Mouse (Mus musculus) thymus, adult 2 months (tissue): ENCODE measurements at regions not wholly inside any gene's neighbourhood (a gene's known extent, or its start where the extent isn't known, plus 50 kb on each side); places are given as distances from the start of the nearest gene placed in this dataset.

Experiments used
- DNase-seq: peaks from one replicate; pipeline ENCODE4 v3.0.0; 2021
- H3K27ac ChIP-seq: fragments of 200-500 bp; 2 replicates; pipeline ENCODE4 v1.5.1; 2012; ENCODE audit warnings: low read length, control low read depth; ENCODE audit not compliant: control insufficient read depth, insufficient read depth
- H3K27me3 ChIP-seq: fragments of 200-500 bp; 2 replicates; pipeline ENCODE4 v1.6.1; 2012; ENCODE audit warnings: mild to moderate bottlenecking, low read length, moderate library complexity, mixed read lengths; ENCODE audit not compliant: control insufficient read depth, insufficient read depth
- H3K36me3 ChIP-seq: fragments of 200-500 bp; 2 replicates; pipeline ENCODE4 v1.6.1; 2012; ENCODE audit warnings: mild to moderate bottlenecking, low read length, moderate library complexity; ENCODE audit not compliant: control insufficient read depth, insufficient read depth
- H3K4me1 ChIP-seq: fragments of 200-500 bp; replicated peaks from 2 replicates; pipeline ENCODE4 v1.6.1; 2012; ENCODE audit warnings: low read length; ENCODE audit not compliant: control insufficient read depth, insufficient read depth
- H3K4me3 ChIP-seq: fragments of 200-500 bp; 2 replicates; pipeline ENCODE4 v1.5.1; 2012; ENCODE audit warnings: mild to moderate bottlenecking, low read length, control low read depth, moderate library complexity; ENCODE audit not compliant: control insufficient read depth, insufficient read depth
- CTCF ChIP-seq: fragments of 200-500 bp; IDR thresholded peaks from 2 replicates; pipeline ENCODE4 v1.5.1; 2012; ENCODE audit warnings: mild to moderate bottlenecking, control low read depth, low read length, moderate library complexity, borderline replicate concordance; ENCODE audit not compliant: control insufficient read depth, poor library complexity, insufficient read depth; ENCODE audit errors: extremely low read depth
- POLR2A ChIP-seq: fragments of 200-500 bp; IDR thresholded peaks from 2 replicates; pipeline ENCODE4 v1.6.1; 2012; ENCODE audit warnings: mild to moderate bottlenecking, low read length, control low read depth, moderate library complexity; ENCODE audit not compliant: control insufficient read depth, poor library complexity, insufficient read depth; ENCODE audit errors: extremely low read depth
- WGBS: fragments of 180-500 bp; shearing (Covaris S2); methylation state at CpG from one replicate; pipeline ENCODE4 v1.1.7; 2018; 5-methylcytosine and 5-hydroxymethylcytosine counted together

- H3K36me3 ChIP-seq: no peaks in the 10 kb centered on the region
- no peaks in the 10 kb centered on the region for H3K27me3 ChIP-seq
- no peak for DNase-seq
- TF ChIP-seq POLR2A: no peak
- TF ChIP-seq CTCF: no peak
- H3K4me3 ChIP-seq: no peak overlapping the region
- H3K4me1 ChIP-seq: no peaks in the 10 kb centered on the region
- no peak overlapping the region for H3K27ac ChIP-seq
- 28% methylated on average over 30 of the region's 30 CpGs for WGBS
These were observed 308.6 kb downstream of the Matn1 start for GRCm38 (mm10) chr4:131252602-131253442.

DNA sequence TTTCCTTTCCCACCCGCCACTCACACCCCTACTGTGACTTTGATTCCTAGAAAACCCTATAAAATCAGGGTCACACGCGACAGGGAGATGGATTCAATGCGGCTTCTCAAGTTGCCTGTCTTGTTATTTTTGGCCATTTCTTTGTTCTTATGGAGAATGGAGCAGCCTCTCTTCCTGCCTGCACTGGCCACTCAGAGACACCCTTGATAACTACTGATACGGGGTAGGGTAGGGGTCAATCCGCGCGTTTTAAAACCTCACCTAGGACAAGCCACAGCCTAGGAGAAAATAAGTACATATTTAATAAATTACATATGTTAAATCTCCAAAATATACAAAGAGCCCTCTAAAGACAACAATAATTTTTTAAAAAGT lies 309.2 kb downstream of the Matn1 start:
- no peak for DNase-seq
- no peak overlapping the region for H3K4me3 ChIP-seq
- TF ChIP-seq CTCF: no peak
- TF ChIP-seq POLR2A: no peak
- H3K36me3 ChIP-seq: no peaks in the 10 kb centered on the region
- no peaks in the 10 kb centered on the region for H3K27me3 ChIP-seq
- no peak overlapping the region for H3K27ac ChIP-seq
- no peaks in the 10 kb centered on the region for H3K4me1 ChIP-seq
- 9% methylated on average over 8 of the region's 8 CpGs for WGBS

- 94% methylated on average over 7 of the region's 7 CpGs for WGBS
- Histone ChIP-seq H3K27me3 (no peaks in the 10 kb centered on the region), H3K4me1 (no peaks in the 10 kb centered on the region), H3K27ac (no peak overlapping the region), H3K36me3 (no peaks in the 10 kb centered on the region), H3K4me3 (no peak overlapping the region)
- no peak for DNase-seq
- TF ChIP-seq POLR2A (no peak), CTCF (no peak)
These were observed 310.1 kb downstream of the Matn1 start for GRCm38 (mm10) chr4:131254243-131254642.

DNA sequence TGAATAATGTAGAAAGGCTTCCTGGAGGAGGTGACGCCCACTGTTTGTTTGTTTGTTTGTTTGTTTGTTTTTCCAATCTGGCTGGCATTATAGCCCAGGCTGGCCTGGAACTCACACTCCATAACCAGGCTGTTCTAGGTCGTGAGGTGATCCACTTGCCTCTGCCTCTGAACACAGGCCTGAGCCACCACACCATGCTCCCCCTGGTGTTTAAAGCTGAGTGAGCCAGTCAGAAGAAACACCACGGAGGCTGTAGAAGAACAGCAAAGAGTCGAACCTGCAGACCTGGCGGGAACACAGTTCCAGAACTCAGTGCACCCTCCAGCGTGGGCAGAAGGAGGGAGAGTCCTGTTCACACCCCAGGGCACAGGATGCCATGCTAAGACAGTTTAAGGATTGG lies 310.5 kb downstream of the Matn1 start:
- no peak overlapping the region for H3K27ac ChIP-seq
- no peaks in the 10 kb centered on the region for H3K4me1 ChIP-seq
- H3K36me3 ChIP-seq: no peaks in the 10 kb centered on the region
- TF ChIP-seq CTCF (no peak), POLR2A (no peak)
- H3K27me3 ChIP-seq: no peaks in the 10 kb centered on the region
- H3K4me3 ChIP-seq: no peak overlapping the region
- WGBS: 48% methylated on average over 6 of the region's 6 CpGs
- no peak for DNase-seq

DNA sequence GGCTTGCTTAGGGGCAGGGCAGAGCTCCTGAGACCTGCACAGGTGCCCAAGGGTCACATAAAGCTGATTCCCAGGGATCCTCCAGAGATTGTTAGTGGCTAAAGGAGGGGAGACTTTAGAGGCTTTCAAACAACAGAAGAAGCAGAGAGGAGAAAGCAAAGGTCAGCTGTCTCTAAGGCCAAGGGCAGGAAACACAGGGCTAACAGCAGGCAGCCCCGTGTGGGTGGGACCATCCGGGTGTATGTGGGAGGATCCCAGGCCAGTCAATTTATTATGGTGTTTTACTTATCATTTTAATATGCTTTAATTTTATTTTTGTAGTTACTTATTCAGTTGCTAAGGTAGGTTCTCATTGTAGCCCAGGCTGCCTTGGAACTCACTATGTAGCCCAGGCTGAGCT lies 317.1 kb downstream of the Matn1 start:
- 48% methylated on average over 2 of the region's 2 CpGs for WGBS
- Histone ChIP-seq H3K4me3 (no peak overlapping the region), H3K4me1 (no peaks in the 10 kb centered on the region), H3K27ac (no peak overlapping the region), H3K27me3 (no peaks in the 10 kb centered on the region), H3K36me3 (no peaks in the 10 kb centered on the region)
- no peak for DNase-seq
- TF ChIP-seq POLR2A: no peak
- TF ChIP-seq CTCF: no peak

DNA sequence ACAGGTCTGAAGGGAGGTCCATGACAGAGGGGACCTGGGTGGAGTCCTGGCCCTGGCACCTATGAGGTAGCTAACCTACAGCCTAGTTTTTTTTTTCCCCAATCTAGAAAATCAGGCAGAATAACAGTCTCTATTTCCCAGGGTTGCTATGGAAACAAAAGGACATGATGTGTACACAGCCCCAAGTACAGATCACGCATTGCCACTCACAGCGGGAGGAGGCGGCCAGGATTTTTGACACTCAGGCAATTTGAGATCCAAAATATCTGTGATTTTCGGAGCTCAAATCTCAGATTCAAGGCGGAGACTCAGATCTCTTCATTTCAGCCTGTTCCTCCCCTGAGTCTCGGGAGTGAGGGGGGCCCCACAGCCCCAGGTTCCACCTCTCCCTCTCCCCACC lies 318.7 kb downstream of the Matn1 start:
- no peaks in the 10 kb centered on the region; the same call in 1 of the 2 replicates for H3K4me1 ChIP-seq
- no peak overlapping the region for H3K4me3 ChIP-seq
- no peaks in the 10 kb centered on the region for H3K36me3 ChIP-seq
- no peak overlapping the region for H3K27ac ChIP-seq
- TF ChIP-seq POLR2A: no peak
- no peak for TF ChIP-seq CTCF
- H3K27me3 ChIP-seq: no peaks in the 10 kb centered on the region
- DNase-seq: no peak
- 82% methylated on average over 6 of the region's 6 CpGs for WGBS
